Mouse (Mus musculus) thymus, adult 2 months (tissue): ENCODE results near the gene Cela2a. TPM values are rescaled to one million over a fixed set of nuclear protein-coding genes. Genes with fewer than 3 reads are reported as not detected.
A peak's percentile ranks its signal among the peaks of the same experiment; 100 is the strongest.
"Not testable (repeated sequence)": the region's sequence is repeated elsewhere in the genome, so short reads cannot be mapped to it uniquely, and the experiment has no call there.

Source experiments
- DNase-seq: peaks from one replicate; pipeline ENCODE4 v3.0.0; 2021
- H3K27ac ChIP-seq: fragments of 200-500 bp; 2 replicates; pipeline ENCODE4 v1.5.1; 2012; ENCODE audit warnings: low read length, control low read depth; ENCODE audit not compliant: control insufficient read depth, insufficient read depth
- H3K27me3 ChIP-seq: fragments of 200-500 bp; 2 replicates; pipeline ENCODE4 v1.6.1; 2012; ENCODE audit warnings: mild to moderate bottlenecking, low read length, moderate library complexity, mixed read lengths; ENCODE audit not compliant: control insufficient read depth, insufficient read depth
- H3K36me3 ChIP-seq: fragments of 200-500 bp; 2 replicates; pipeline ENCODE4 v1.6.1; 2012; ENCODE audit warnings: mild to moderate bottlenecking, low read length, moderate library complexity; ENCODE audit not compliant: control insufficient read depth, insufficient read depth
- H3K4me1 ChIP-seq: fragments of 200-500 bp; replicated peaks from 2 replicates; pipeline ENCODE4 v1.6.1; 2012; ENCODE audit warnings: low read length; ENCODE audit not compliant: control insufficient read depth, insufficient read depth
- H3K4me3 ChIP-seq: fragments of 200-500 bp; 2 replicates; pipeline ENCODE4 v1.5.1; 2012; ENCODE audit warnings: mild to moderate bottlenecking, low read length, control low read depth, moderate library complexity; ENCODE audit not compliant: control insufficient read depth, insufficient read depth
- CTCF ChIP-seq: fragments of 200-500 bp; IDR thresholded peaks from 2 replicates; pipeline ENCODE4 v1.5.1; 2012; ENCODE audit warnings: mild to moderate bottlenecking, control low read depth, low read length, moderate library complexity, borderline replicate concordance; ENCODE audit not compliant: control insufficient read depth, poor library complexity, insufficient read depth; ENCODE audit errors: extremely low read depth
- POLR2A ChIP-seq: fragments of 200-500 bp; IDR thresholded peaks from 2 replicates; pipeline ENCODE4 v1.6.1; 2012; ENCODE audit warnings: mild to moderate bottlenecking, low read length, control low read depth, moderate library complexity; ENCODE audit not compliant: control insufficient read depth, poor library complexity, insufficient read depth; ENCODE audit errors: extremely low read depth
- WGBS: fragments of 180-500 bp; shearing (Covaris S2); methylation state at CpG from one replicate; pipeline ENCODE4 v1.1.7; 2018; 5-methylcytosine and 5-hydroxymethylcytosine counted together
- polyA plus RNA-seq: library from polyadenylated mRNA; depleted of rRNA; stranded (reverse); fragments of >200 nt; gene quantifications from 2 replicates; pipeline ENCODE4 v1.2.3, GENCODE M21; 2012

Cela2a gene
- polyA plus RNA-seq, 1 experiment, result 2.1 TPM

GRCm38 (mm10) chr4:141781201-141781985 is 44.6 kb downstream of the Cela2a start:
- no peak for DNase-seq
- no peaks in the 10 kb centered on the region for H3K4me1 ChIP-seq
- H3K36me3 ChIP-seq, result peaks cover 23% of the 10 kb centered on the region
- H3K27me3 ChIP-seq, result no peaks in the 10 kb centered on the region
- H3K4me3 ChIP-seq, result no peak overlapping the region
- WGBS, result 97% methylated on average over 8 of the region's 8 CpGs
- no peak overlapping the region for H3K27ac ChIP-seq
- no peak for TF ChIP-seq CTCF
- TF ChIP-seq POLR2A, result no peak

GRCm38 (mm10) chr4:141779828-141780227 is 46.1 kb downstream of the Cela2a start:
- DNase-seq, result no peak
- TF ChIP-seq CTCF, result no peak
- peaks cover 34% of the 10 kb centered on the region for H3K36me3 ChIP-seq
- no peaks in the 10 kb centered on the region for H3K27me3 ChIP-seq
- no peak overlapping the region for H3K4me3 ChIP-seq
- no peak overlapping the region for H3K27ac ChIP-seq
- 97% methylated on average over 8 of the region's 8 CpGs for WGBS
- no peaks in the 10 kb centered on the region for H3K4me1 ChIP-seq

- H3K27me3 ChIP-seq, H3K4me3 ChIP-seq, H3K4me1 ChIP-seq, DNase-seq, H3K27ac ChIP-seq: not testable (repeated sequence)
- 87% methylated on average over 4 of the region's 4 CpGs for WGBS
- peaks cover 66% of the 10 kb centered on the region for H3K36me3 ChIP-seq
These were observed 52.9 kb downstream of the Cela2a start for GRCm38 (mm10) chr4:141773019-141773418.

DNA sequence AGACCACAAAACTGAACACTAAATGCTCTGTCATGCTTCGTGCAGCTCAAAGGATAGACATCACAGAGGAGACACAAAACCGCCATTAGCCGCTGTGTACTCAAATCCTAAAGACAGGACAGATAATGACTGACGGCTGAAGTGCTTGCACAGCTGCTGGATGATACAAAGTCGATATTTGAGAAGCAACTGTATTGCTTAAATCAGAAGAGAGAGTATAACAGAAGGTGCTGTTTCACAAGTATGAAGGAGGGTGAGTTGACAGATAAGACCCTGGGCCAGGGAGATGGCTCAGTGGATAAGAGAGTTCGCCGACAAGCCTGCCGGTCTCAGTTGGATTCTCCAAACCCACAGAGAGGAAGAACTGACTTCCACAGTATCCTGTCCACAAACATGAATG is 54.1 kb downstream of the Cela2a start:
- H3K4me3 ChIP-seq, result no peak overlapping the region
- no peak overlapping the region for H3K27ac ChIP-seq
- H3K27me3 ChIP-seq, result no peaks in the 10 kb centered on the region
- H3K36me3 ChIP-seq, result peaks cover 66% of the 10 kb centered on the region
- TF ChIP-seq POLR2A, result no peak
- TF ChIP-seq CTCF, result no peak
- no peaks in the 10 kb centered on the region for H3K4me1 ChIP-seq
- WGBS, result 65% methylated on average over 8 of the region's 8 CpGs
- DNase-seq, result no peak

- 85% methylated on average over 8 of the region's 8 CpGs for WGBS
- H3K27ac ChIP-seq, result no peak overlapping the region
- no peaks in the 10 kb centered on the region for H3K27me3 ChIP-seq
- H3K36me3 ChIP-seq, result peaks cover 51% of the 10 kb centered on the region
- DNase-seq, result no peak
- no peaks in the 10 kb centered on the region for H3K4me1 ChIP-seq
- H3K4me3 ChIP-seq, result no peak overlapping the region
- TF ChIP-seq CTCF, result no peak
- TF ChIP-seq POLR2A, result no peak
These were observed 56.3 kb downstream of the Cela2a start for GRCm38 (mm10) chr4:141769501-141770160.

DNA sequence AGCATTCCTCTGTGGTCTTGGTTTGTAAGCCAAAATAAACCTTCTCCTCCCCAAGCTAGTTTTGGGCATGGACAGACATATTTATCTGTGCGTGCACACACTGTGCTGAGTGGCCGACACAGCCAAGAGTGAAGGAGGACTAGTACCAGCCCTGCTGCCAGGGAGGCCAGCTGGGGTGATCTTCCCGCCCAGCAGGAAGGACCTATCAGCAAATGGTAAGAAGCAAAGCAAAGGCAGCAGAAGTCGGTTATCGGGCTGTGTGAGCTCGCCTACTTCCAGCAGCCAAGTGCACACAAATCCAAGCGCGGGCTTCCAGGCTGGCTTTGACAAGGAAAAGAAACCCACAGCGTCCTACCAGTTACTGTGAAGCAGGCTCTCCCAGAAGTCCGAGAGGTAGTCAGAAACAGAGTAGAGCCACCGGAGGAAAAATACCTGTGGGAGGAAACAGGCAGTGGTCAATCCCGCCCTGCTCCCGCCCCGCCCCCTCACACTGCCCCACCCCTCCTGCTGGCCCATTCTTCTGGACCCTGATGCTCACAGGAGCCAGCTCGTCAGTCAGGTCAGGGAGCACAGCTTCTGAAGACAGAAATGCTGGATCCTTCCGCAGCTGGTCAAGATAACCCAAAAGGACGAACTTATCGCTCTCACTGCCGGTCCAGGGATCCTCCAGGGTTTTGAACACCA is 58.5 kb downstream of the Cela2a start:
- WGBS, result 96% methylated on average over 19 of the region's 19 CpGs
- DNase-seq, result no peak
- H3K27ac ChIP-seq, result no peak overlapping the region
- peaks cover 51% of the 10 kb centered on the region for H3K36me3 ChIP-seq
- H3K27me3 ChIP-seq, result no peaks in the 10 kb centered on the region
- TF ChIP-seq CTCF, result no peak
- no peaks in the 10 kb centered on the region for H3K4me1 ChIP-seq
- H3K4me3 ChIP-seq, result no peak overlapping the region

- H3K4me3 ChIP-seq, result no peak overlapping the region
- peak overlapping the region; percentile 19; the same call in 1 of the 2 replicates for H3K27ac ChIP-seq
- no peak for TF ChIP-seq POLR2A
- H3K36me3 ChIP-seq, result peaks cover 49% of the 10 kb centered on the region
- H3K27me3 ChIP-seq, result no peaks in the 10 kb centered on the region
- no peaks in the 10 kb centered on the region for H3K4me1 ChIP-seq
- DNase-seq, result no peak
- 83% methylated on average over 19 of the region's 19 CpGs for WGBS
These were observed 59.1 kb downstream of the Cela2a start for GRCm38 (mm10) chr4:141766668-141767352.
